Mouse (Mus musculus) stomach, embryonic 14.5 days (tissue): ENCODE data around the gene Pcyt2. TPM values are rescaled to one million over a fixed set of nuclear protein-coding genes. Genes with fewer than 3 reads are reported as not detected.

ENCODE experiments used
- ATAC-seq: fragments of 200-750 bp; cut with Nextera tagmentation; 2 replicates; pipeline ENCODE4 v1.8.0; 2017; ENCODE audit warnings: low read depth, moderate TSS enrichment; ENCODE audit not compliant: insufficient number of reproducible peaks, insufficient read depth, low FRiP score
- H3K27ac ChIP-seq: fragments of 300-500 bp; sonication (generic); 2 replicates; pipeline ENCODE4 v1.5.1; 2014; ENCODE audit warnings: mild to moderate bottlenecking, low read length, moderate library complexity, mixed read lengths
- H3K27me3 ChIP-seq: fragments of 300-500 bp; sonication (generic); 2 replicates; pipeline ENCODE4 v1.6.1; 2014; ENCODE audit warnings: low read length, control low read depth, mixed read lengths; ENCODE audit not compliant: control insufficient read depth, insufficient read depth
- H3K36me3 ChIP-seq: fragments of 300-500 bp; sonication (generic); 2 replicates; pipeline ENCODE4 v1.6.1; 2014; ENCODE audit warnings: mild to moderate bottlenecking, control low read depth, low read length, moderate library complexity, mixed read lengths; ENCODE audit not compliant: control insufficient read depth, insufficient read depth
- H3K4me1 ChIP-seq: fragments of 300-500 bp; sonication (generic); 2 replicates; pipeline ENCODE4 v1.6.1; 2014; ENCODE audit warnings: low read length, control low read depth, mixed read lengths; ENCODE audit not compliant: control insufficient read depth, insufficient read depth
- H3K4me2 ChIP-seq: fragments of 300-500 bp; sonication (generic); replicated peaks from 2 replicates; pipeline ENCODE4 v1.6.1; 2014; ENCODE audit warnings: low read depth, low read length, control low read depth
- H3K4me3 ChIP-seq: fragments of 300-500 bp; sonication (generic); 2 replicates; pipeline ENCODE4 v1.5.1; 2014; ENCODE audit warnings: low read depth, low read length, control low read depth
- H3K9ac ChIP-seq: fragments of 300-500 bp; sonication (generic); replicated peaks from 2 replicates; pipeline ENCODE4 v1.6.1; 2014; ENCODE audit warnings: low read depth, mild to moderate bottlenecking, control low read depth, low read length, moderate library complexity, mixed read lengths
- H3K9me3 ChIP-seq: fragments of 300-500 bp; sonication (generic); 2 replicates; pipeline ENCODE4 v1.6.1; 2016; ENCODE audit warnings: low read depth, low read length, control low read depth; ENCODE audit not compliant: control insufficient read depth
- WGBS: fragments of 180-500 bp; shearing (Covaris S2); extraction: QIAGEN DNeasy Blood & Tissue Kit; methylation state at CpG from one replicate; pipeline ENCODE4 v1.1.7; 2014; 5-methylcytosine and 5-hydroxymethylcytosine counted together
- polyA plus RNA-seq: library from polyadenylated mRNA; unstranded; fragments of >200 nt; fragmentation: Nextera tagmentation; extraction: Ambion mirVana; gene quantifications from 2 replicates; pipeline ENCODE4 v1.2.1, GENCODE M21; 2014

Gene Pcyt2
- polyA plus RNA-seq, 1 experiment from 2014 or later = 119 TPM

- H3K4me3 ChIP-seq = no peak overlapping the region
- no peaks in the 10 kb centered on the region for H3K27me3 ChIP-seq
- WGBS = 52% methylated on average over 5 of the region's 5 CpGs
- H3K4me2 ChIP-seq = peak overlapping the region; percentile 81
- H3K9me3 ChIP-seq = no peaks in the 10 kb centered on the region
- H3K27ac ChIP-seq = peak overlapping the region; percentile 83
- peaks cover 18% of the 10 kb centered on the region for H3K36me3 ChIP-seq
- H3K9ac ChIP-seq = 0 out of 2 replicates have a peak overlapping the region, but pooled peaks have one; percentile 7
- H3K4me1 ChIP-seq = peaks cover 31% of the 10 kb centered on the region
- ATAC-seq = no peak
These were observed 12.7 kb upstream of the Pcyt2 start for GRCm38 (mm10) chr11:120630401-120630871.

- peak overlapping the region; percentile 83 for H3K27ac ChIP-seq
- H3K9ac ChIP-seq = no peak overlapping the region
- H3K4me2 ChIP-seq = peak overlapping the region; percentile 81
- peaks cover 18% of the 10 kb centered on the region for H3K36me3 ChIP-seq
- H3K9me3 ChIP-seq = no peaks in the 10 kb centered on the region
- H3K4me3 ChIP-seq = no peak overlapping the region
- no peak for ATAC-seq
- peaks cover 35% of the 10 kb centered on the region for H3K4me1 ChIP-seq
- 37% methylated on average over 7 of the region's 7 CpGs for WGBS
- no peaks in the 10 kb centered on the region for H3K27me3 ChIP-seq
These were observed 12.2 kb upstream of the Pcyt2 start for GRCm38 (mm10) chr11:120629911-120630310.

- peak overlapping the region; percentile 83; the same call in 1 of the 2 replicates for H3K27ac ChIP-seq
- peaks cover 35% of the 10 kb centered on the region for H3K4me1 ChIP-seq
- H3K27me3 ChIP-seq = no peaks in the 10 kb centered on the region
- no peaks in the 10 kb centered on the region for H3K9me3 ChIP-seq
- WGBS = 70% methylated on average over 23 of the region's 23 CpGs
- H3K4me2 ChIP-seq = peak overlapping the region; percentile 81; the same call in 1 of the 2 replicates
- no peak overlapping the region for H3K9ac ChIP-seq
- H3K36me3 ChIP-seq = peaks cover 18% of the 10 kb centered on the region
- no peak overlapping the region; the same call in 1 of the 2 replicates for H3K4me3 ChIP-seq
- no peak for ATAC-seq
These were observed 11.6 kb upstream of the Pcyt2 start for GRCm38 (mm10) chr11:120629341-120629730.

- Histone ChIP-seq H3K9ac (no peak overlapping the region), H3K4me3 (no peak overlapping the region; the same call in 1 of the 2 replicates), H3K9me3 (no peaks in the 10 kb centered on the region), H3K4me1 (peaks cover 37% of the 10 kb centered on the region), H3K27me3 (no peaks in the 10 kb centered on the region), H3K27ac (no peak overlapping the region), H3K4me2 (no peak overlapping the region), H3K36me3 (peaks cover 18% of the 10 kb centered on the region)
- WGBS = 93% methylated on average over 23 of the region's 23 CpGs
- no peak for ATAC-seq
These were observed 11.0 kb upstream of the Pcyt2 start for GRCm38 (mm10) chr11:120628601-120629340.

- ATAC-seq = no peak
- H3K27ac ChIP-seq = no peak overlapping the region
- WGBS = 80% methylated on average over 22 of the region's 22 CpGs
These were observed 9.9 kb upstream of the Pcyt2 start for GRCm38 (mm10) chr11:120627468-120628300.

GRCm38 (mm10) chr11:120626785-120627467, 9.2 kb upstream of the Pcyt2 start:
- Histone ChIP-seq H3K9me3 (no peaks in the 10 kb centered on the region), H3K27me3 (no peaks in the 10 kb centered on the region), H3K9ac (no peak overlapping the region), H3K4me1 (peaks cover 32% of the 10 kb centered on the region), H3K4me3 (no peak overlapping the region), H3K27ac (no peak overlapping the region), H3K36me3 (peaks cover 22% of the 10 kb centered on the region), H3K4me2 (no peak overlapping the region)
- 90% methylated on average over 11 of the region's 11 CpGs for WGBS
- no peak for ATAC-seq

More at GRCm38 (mm10) chr11:120627468-120628300, 9.9 kb upstream of the Pcyt2 start:
- peaks cover 22% of the 10 kb centered on the region for H3K36me3 ChIP-seq
- H3K4me3 ChIP-seq = no peak overlapping the region
- H3K9ac ChIP-seq = no peak overlapping the region
- no peaks in the 10 kb centered on the region for H3K9me3 ChIP-seq
- H3K27me3 ChIP-seq = no peaks in the 10 kb centered on the region
- peaks cover 37% of the 10 kb centered on the region for H3K4me1 ChIP-seq
- H3K4me2 ChIP-seq = no peak overlapping the region

GRCm38 (mm10) chr11:120625152-120625775, 7.5 kb upstream of the Pcyt2 start, which contains the start of gene Sirt7:
Gene Sirt7, minus strand, starts transcription at chr11:120625240.
- Histone ChIP-seq H3K9ac (peak within 1 kb of the TSS; percentile 58), H3K4me2 (peak within 1 kb of the TSS; percentile 92), H3K27ac (peak within 1 kb of the TSS; percentile 81), H3K9me3 (no peaks in the 10 kb centered on the region), H3K4me1 (peaks cover 17% of the 10 kb centered on the region), H3K27me3 (no peaks in the 10 kb centered on the region), H3K36me3 (peaks cover 34% of the 10 kb centered on the region), H3K4me3 (peak within 1 kb of the TSS; percentile 96)
- 14% methylated on average over 5 of the region's 5 CpGs for WGBS
- ATAC-seq = peak; percentile 21; the same call in 1 of the 2 replicates
